Mouse (Mus musculus): Measurements from ENCODE around the gene Cilp2. TPM values are rescaled to one million over a fixed set of nuclear protein-coding genes. Genes with fewer than 3 reads are reported as not detected.
A peak's percentile ranks its signal among the peaks of the same experiment; 100 is the strongest.

Gene Cilp2
- not detected in 2 replicates for total RNA-seq (2015)
- not detected in 2 replicates for total RNA-seq (2017)

DNA sequence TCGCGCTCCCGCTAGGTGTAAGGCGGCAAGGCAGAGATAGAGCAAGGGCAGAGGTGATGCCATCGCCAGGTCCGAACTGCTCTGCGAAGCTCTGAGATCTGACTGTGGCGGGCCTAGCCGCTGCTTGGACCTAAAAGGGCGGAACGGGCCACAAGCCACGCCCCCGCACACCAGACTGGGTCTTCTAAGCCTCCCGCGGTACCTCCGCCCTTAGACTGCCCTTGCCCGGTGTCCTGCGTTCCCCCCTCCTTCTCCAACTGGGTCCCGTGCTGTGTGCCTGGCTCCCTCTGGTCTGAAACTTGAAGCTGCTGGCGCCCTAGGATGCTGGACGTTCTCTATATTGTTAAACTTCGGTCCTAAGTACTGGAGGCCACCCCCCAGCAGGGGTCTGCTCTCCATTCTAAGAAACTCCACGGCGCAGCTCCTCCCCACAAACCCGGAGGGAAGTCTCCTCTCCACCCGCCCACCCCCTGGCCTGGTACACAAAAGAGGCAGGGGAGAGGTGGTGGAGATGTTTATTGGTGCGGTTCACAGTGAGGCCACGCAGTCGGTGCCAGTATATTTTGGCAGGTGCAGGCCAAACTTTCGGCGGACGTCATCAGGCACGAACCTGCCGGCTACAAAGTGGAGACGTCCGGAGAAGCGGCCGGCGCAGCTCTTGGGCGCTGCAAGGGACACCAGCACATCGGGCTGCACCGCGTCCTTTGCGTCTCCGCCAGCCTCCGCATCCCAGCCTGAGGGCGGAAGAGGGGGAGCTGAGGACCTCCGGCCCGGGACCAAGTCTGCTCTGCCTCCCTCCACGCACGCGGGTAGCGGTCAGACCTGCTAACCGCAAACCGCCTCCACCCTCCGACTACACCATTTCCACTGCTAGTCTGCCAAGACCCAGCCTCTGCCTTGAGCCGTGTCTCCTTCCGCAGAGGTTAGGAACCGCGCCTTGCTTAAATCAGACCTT, at the start of gene Cilp2:
TSS of gene Cilp2 (minus strand) at position 399 of the 955 bp plus-strand sequence.
- peak; percentile 20; the same call in 1 of the 2 replicates for ATAC-seq (replicated peaks; ENCODE audit: poor library complexity)

GRCm38 (mm10) chr8:69936050-69936794, 48.7 kb upstream of the Cilp2 start:
- no peak for ATAC-seq (replicated peaks; ENCODE audit: poor library complexity)

GRCm38 (mm10) chr8:69935431-69935830, 47.9 kb upstream of the Cilp2 start:
- no peak for ATAC-seq (replicated peaks; ENCODE audit: poor library complexity)

DNA sequence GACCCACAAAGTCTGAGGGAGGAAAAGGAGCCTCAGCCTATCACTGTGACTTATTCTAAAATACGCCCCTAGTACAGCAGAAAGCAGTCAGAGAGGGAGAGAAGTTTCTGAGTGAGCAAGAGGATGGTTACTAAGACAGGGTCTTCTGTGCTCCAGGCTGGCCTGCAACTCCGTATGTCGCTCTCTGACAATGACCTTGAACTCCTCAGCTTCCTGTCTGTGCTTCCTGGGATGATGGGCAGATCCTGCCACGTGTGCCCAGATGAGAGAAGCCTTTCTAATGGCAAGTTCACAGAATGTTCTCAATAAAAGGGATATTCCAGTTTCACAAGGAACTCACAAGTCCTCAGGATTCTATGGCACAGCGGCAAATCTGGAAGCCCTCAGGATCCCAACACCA, 47.1 kb upstream of the Cilp2 start:
- ATAC-seq (replicated peaks; ENCODE audit: poor library complexity) = no peak

DNA sequence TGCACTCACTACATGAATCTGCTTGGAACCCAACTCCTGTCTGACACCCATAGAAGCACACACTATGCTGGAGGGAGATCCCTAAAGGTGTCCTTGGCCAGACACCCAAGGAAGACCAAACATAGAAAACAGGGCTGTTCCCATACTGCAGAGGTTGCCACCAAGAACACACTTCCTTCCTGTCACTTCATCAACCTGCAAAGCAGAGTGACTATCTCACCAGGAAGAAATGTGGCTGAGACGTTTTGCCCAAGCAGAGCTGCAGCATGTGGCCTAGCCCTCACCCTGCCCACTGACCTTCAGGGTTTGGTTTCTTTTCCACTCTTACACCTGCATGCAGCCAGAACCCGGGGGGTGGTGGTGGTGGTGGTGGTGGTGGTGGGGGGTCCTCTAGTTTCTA, 46.3 kb upstream of the Cilp2 start:
- ATAC-seq (replicated peaks; ENCODE audit: poor library complexity) = no peak

DNA sequence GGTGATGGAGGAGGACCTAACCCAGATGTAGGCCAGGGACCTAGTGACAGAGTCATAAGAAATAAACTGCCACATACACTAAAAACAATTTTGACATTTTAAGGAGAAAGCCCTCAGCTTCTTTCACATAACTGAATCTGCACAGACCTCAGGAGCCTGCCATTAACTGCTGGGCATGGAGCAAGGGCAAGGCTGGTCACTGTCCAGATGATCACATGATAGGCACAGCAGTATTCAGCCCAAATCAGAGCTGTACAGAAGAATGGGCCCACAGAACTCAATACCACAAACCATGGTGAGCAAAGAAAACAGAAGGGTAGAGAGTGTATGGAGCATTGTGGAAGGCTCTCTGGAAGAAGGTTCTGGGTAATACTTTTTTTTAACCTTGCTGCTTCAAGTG, 39.4 kb upstream of the Cilp2 start:
- ATAC-seq (replicated peaks; ENCODE audit: poor library complexity) = no peak

GRCm38 (mm10) chr8:69923986-69924385, 36.5 kb upstream of the Cilp2 start:
- no peak for ATAC-seq (replicated peaks; ENCODE audit: poor library complexity)

DNA sequence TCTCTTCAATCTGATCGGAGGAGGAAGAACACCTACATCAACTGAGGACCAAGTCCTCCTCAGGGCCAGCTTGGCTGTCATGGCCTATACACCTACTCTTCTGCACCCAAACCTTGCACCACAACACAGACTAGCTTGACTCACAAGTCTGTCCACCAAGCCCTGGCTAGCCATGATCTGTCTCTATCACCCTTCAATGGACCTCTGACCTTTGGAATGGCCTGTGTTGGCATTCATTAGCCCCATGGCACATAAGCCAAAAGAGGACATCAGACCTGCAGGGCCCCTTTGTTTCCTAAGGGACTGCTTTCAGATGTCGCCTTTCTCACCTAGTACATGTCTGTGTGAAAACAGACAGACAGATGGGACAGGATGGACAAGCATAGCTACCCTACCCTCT, 33.7 kb upstream of the Cilp2 start:
- no peak for ATAC-seq (replicated peaks; ENCODE audit: poor library complexity)

DNA sequence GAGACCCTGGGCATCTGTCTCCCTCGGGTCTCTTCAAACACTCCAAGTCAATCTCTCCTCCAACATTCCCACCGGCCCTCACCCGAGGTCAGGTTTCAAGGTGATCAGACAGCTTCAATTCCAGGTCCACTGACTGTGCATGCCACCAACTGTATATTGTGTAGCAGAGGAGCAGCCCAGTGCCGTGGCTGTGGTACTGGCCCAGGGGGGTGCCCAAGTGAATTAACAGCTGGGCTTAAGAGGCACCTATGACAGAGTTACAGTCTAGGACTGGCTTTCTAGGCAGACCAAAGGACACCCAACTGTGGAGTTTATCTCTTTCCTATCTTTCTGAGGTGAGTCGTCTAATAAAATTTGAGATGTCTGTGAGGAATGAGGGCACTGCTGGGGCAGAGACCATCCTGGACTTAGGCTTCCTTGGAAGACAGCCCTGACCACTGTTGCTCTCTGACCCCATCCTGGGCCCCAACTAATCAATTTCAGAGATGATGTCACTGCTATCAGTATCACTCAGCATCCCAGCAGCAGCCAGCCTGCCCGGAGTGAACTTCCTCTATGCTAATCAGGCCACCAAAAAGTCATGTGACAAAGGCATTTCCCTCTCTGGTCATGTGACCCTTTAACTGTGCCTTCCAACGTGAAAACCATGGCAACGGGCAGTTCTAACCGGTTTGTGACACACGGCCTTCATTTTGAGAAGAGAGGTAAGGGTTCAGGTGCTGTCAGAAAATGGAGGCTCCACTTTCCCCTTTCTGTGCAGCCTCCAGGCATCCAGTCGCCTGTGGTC, 32.6 kb upstream of the Cilp2 start:
- peak; percentile 63 for ATAC-seq (replicated peaks; ENCODE audit: poor library complexity)

- ATAC-seq (replicated peaks; ENCODE audit: poor library complexity) = peak; percentile 84
Observed at GRCm38 (mm10) chr8:69919010-69919409, 31.5 kb upstream of the Cilp2 start.

GRCm38 (mm10) chr8:69918506-69918905, 31.0 kb upstream of the Cilp2 start:
- no peak for ATAC-seq (replicated peaks; ENCODE audit: poor library complexity)

DNA sequence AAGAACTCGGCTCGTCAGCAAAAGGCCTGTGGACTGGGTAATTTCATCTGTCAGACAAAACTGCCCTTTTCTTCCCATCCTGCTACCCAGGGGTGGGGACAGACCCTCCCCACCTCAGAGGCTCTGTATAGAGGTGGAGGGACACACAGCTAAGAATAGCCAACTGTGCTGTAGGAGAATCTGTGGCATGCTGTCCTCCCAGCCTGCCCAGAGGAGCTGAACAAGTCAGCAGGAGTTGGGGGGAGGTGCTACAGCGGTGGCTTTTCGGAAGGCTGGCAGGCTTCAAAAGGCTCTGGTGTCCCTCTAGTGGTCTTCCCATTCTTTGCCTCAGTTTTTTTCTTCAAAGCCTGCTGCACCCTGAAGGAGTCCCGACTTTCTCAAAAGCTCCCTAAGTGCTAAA, 28.3 kb upstream of the Cilp2 start:
- no peak for ATAC-seq (replicated peaks; ENCODE audit: poor library complexity)

DNA sequence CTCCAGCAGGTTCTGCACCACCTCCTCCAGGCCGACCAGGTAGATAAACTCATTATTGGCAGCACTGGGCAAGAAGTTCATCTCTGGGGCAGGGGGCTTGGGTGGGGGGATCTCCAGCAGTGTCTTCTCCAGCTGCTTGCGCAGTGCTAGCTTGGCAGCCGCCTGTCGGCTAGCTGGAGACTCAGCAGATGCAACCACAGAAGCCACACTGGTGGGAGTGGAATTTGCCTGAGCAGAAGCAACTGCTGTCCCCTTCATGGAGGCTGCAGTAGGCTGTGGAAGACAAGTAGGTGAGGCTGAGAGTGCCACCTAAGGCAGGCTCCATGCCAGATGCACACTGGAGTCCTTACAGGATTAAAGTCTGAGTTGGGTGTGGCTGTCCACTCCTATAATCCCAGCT, 27.0 kb upstream of the Cilp2 start:
- ATAC-seq (replicated peaks; ENCODE audit: poor library complexity) = no peak

- ATAC-seq (replicated peaks; ENCODE audit: poor library complexity) = no peak
Observed at GRCm38 (mm10) chr8:69912478-69913074, 25.1 kb upstream of the Cilp2 start.

DNA sequence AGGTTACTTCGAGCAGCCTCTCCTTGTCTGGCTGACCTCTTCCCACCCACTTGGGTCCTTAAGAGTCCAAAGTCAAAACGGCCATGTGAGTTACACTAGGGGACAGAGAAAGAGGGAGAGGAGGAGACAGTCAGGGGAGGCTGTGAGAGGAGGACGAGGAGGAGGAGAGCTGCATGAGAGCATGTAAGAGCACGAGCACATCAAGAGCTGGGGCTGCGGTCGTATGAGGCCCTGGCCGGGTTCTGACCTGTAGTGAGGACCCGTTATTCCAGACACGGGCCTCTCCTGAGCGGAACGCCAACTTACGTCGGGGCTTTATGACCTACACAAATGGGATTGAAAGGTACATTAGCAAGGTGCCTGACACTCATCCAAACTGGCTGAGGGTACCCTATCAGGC, 24.4 kb upstream of the Cilp2 start:
- ATAC-seq (replicated peaks; ENCODE audit: poor library complexity) = no peak

GRCm38 (mm10) chr8:69907106-69907505, 19.6 kb upstream of the Cilp2 start:
- no peak for ATAC-seq (replicated peaks; ENCODE audit: poor library complexity)

GRCm38 (mm10) chr8:69906260-69906659, 18.8 kb upstream of the Cilp2 start:
- ATAC-seq (replicated peaks; ENCODE audit: poor library complexity) = no peak

GRCm38 (mm10) chr8:69904096-69904495, 16.6 kb upstream of the Cilp2 start:
- no peak for ATAC-seq (replicated peaks; ENCODE audit: poor library complexity)

- peak; percentile 59 for ATAC-seq (replicated peaks; ENCODE audit: poor library complexity)
Observed at GRCm38 (mm10) chr8:69903063-69903542, 15.6 kb upstream of the Cilp2 start.

All from megakaryocyte progenitor cell, adult 5-6 weeks (primary cell).